Mouse (Mus musculus) fibroblast of lung, adult 2 months (primary cell): Measurements from ENCODE around the gene Olfr598.
"Not testable (repeated sequence)": the region's sequence is repeated elsewhere in the genome, so short reads cannot be mapped to it uniquely, and the experiment has no call there.

ENCODE experiments used
- DNase-seq: peaks from one replicate; pipeline ENCODE4 v3.0.0-alpha.2; 2011; ENCODE audit warnings: low read depth

The Olfr598 gene

GRCm38 (mm10) chr7:103323268-103323667 lies at the start of gene Olfr598:
TSS of gene Olfr598 (plus strand) at chr7:103323568.
- no peak for DNase-seq

GRCm38 (mm10) chr7:103305348-103305747 lies 18.0 kb upstream of the Olfr598 start, which contains the start of gene Olfr596:
TSS of gene Olfr596 (plus strand) at chr7:103305648.
- DNase-seq: not testable (repeated sequence)

DNA sequence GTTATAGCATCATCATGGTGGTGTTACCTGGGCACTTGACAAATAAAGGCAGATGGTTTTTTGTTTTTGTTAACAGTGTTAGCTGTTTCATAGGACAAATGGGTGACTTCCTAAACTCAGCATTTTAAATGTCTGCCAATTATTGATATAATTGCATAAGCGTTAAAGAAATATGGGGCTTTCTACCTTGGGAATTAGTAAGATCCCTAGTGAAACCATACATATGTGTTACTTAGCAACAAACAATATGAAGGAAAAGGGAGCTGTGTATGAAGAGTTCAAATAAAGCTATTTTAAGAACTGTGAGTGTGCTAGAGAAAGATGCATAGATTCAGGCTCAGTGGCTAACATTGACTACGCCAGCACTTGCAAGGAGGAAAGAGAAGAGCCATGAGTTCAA lies 7.4 kb upstream of the Olfr598 start, which contains the start of gene Olfr597:
Olfr597 (plus strand) TSS at position 301 of the 400 bp plus-strand sequence.
- not testable (repeated sequence) for DNase-seq

- no peak for DNase-seq
Measured at GRCm38 (mm10) chr7:103335617-103336016, 12.2 kb downstream of the Olfr598 start, which contains the start of gene Olfr599. TSS of gene Olfr599 (plus strand) at chr7:103335917.

GRCm38 (mm10) chr7:103349569-103349968 lies 26.2 kb downstream of the Olfr598 start, which contains the start of gene Olfr600:
TSS of gene Olfr600 (minus strand) at chr7:103349669.
- DNase-seq: no peak

- no peak for DNase-seq
Measured at GRCm38 (mm10) chr7:103362555-103362954, 39.2 kb downstream of the Olfr598 start, which contains the start of gene Olfr601. TSS of gene Olfr601 (minus strand) at chr7:103362655.
